Mouse (Mus musculus): Measurements from ENCODE around the gene Numa1.
"Not testable (repeated sequence)": the region's sequence is repeated elsewhere in the genome, so short reads cannot be mapped to it uniquely, and the experiment has no call there.

Numa1 gene

DNA sequence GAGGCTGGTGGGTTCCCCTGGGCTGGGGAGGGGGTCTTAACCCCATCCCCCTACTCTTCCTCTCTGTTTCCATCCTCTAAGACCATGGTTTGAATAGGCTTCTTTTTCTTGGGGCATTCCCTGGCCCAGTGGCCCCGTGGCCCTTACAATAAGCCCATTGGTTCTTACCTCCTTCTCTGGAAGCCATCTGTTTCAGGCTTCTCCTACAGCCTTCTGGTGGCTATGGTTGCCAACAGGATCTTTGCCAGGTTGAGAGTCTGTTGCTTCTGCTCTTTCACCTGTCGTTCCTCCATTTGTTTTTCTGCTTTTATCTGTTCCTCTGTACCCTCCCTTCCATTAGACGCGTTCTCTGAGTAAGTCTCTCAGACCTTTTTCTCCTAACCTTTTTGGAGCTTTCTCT is 3.7 kb downstream of the Numa1 start:
- DNase-seq (ENCODE audit: low read depth) = no peak

- no peak for DNase-seq (ENCODE audit: low read depth)
Measured at GRCm38 (mm10) chr7:101938348-101938747, 4.4 kb downstream of the Numa1 start.

DNA sequence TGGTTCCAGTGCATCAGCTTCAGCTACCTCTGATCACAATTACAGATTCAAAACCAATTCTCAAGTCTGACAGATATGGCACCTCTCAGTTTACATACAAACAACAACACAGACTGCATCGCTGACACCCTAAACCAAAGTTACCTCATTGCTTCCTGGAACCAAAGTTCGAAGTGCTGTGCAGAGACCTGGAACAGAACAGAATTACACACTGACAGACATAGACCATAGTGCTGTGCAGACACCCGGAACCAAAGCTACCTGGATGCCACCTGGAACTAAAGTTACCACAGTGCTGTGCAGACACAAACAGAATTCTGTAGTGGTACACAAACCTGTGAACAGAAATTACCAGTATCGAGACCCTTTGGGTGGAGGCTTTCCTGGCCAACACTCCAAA is 5.8 kb downstream of the Numa1 start:
- DNase-seq (ENCODE audit: low read depth) = no peak

GRCm38 (mm10) chr7:101949008-101949407 is 15.1 kb downstream of the Numa1 start:
- DNase-seq (ENCODE audit: low read depth) = not testable (repeated sequence)

DNA sequence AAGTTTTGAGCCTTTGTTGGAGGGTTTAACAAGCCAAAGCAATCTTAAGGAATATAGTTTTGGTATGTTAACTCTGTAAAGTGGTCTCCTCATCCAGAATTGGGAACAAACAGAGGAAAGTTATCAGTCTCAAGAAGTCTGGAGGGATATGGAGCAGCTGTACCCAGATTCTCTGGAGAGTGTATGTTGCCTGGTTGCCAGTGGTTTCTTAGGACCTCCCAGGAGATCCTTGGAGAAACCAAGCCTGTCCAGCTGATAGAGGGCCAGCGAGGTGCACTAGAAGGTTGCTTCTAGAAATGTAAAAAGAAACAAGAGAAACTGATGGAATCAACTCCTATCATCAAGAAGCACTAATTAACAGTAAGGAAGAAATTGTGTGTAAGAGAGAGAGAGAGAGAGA is 17.7 kb downstream of the Numa1 start:
- no peak for DNase-seq (ENCODE audit: low read depth)

GRCm38 (mm10) chr7:101952098-101952497 is 18.2 kb downstream of the Numa1 start:
- DNase-seq (ENCODE audit: low read depth) = no peak

- DNase-seq (ENCODE audit: low read depth) = no peak
Measured at GRCm38 (mm10) chr7:101954163-101954562, 20.3 kb downstream of the Numa1 start.

- no peak for DNase-seq (ENCODE audit: low read depth)
Measured at GRCm38 (mm10) chr7:101955276-101955675, 21.4 kb downstream of the Numa1 start.

DNA sequence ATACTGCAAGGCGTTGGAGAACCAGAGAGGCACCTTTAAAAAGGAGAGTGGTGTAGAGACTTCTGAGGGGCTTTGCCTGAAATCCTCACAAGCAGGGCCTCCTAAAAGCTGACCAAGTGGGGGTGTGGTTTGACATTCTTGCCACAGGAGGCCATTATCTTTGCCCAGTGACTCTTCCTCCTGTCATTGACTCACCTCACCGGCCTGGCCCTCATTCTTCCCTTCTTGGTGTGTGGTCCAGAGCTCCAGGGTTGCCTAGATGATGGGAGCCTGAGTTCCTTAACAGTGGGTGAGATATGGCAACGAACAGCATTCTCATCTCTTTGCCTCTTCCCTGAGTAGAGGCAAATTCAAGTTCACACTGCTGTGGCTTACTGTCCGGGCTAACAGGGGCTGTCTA is 22.0 kb downstream of the Numa1 start:
- no peak for DNase-seq (ENCODE audit: low read depth)

- DNase-seq (ENCODE audit: low read depth) = no peak
Measured at GRCm38 (mm10) chr7:101956481-101956880, 22.6 kb downstream of the Numa1 start.

DNA sequence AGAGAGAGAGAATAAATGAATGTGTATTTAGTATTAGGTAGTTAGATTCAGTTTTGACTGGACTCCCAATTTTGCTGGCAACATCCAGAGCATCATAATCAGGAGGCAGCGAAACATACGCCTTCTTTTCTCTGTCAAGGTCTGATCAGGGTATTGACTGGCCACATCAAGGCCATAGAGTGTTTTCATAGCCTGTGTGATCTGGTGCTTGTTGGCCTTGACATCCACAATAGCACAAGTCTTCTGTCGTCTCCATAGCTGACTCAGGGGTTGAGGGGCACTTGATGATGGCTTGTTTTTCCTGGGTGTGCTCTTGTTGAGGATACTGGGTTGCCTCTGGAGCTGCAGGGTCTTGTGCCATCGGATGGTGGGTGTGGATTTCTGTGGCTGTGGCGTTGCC is 23.0 kb downstream of the Numa1 start:
- DNase-seq (ENCODE audit: low read depth) = no peak

DNA sequence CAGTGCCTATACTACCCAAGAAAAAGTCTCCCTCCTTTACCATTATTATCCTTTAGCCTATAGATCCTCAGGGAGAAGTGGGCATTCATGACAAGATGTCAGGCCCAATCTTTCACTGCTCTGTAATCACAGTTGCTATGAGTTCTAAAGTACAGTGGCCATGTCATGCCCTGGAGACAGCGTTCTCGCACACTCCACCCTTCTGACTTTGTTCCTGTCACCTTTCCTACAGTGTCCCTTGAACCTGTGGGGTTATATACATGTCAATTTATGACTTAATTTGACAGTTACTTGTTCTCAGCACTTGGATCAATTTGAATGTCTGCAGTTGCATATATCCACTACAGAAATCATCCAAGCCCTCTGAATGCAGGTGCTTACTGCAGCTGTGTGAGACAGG is 28.9 kb downstream of the Numa1 start:
- no peak for DNase-seq (ENCODE audit: low read depth)

DNA sequence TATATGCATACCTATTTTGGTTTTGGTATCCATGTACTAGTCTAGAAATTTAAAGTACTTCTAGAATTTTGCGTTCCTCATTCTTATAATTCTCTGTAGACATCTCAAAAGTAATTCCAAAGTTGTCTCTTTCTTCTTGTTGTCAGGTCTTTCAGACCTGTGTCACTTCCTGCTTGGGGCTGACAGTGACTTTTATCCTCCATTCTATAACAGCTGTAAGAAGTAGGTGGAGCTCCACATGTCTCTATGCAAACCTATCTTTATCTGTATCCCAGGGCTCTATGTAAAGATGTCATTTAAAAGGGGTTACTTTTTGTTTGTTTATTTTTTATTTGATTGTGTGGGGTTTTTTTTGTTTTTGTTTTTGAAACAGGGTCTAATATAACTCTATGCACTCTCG is 29.7 kb downstream of the Numa1 start:
- peak; percentile 41 for DNase-seq (ENCODE audit: low read depth)

DNA sequence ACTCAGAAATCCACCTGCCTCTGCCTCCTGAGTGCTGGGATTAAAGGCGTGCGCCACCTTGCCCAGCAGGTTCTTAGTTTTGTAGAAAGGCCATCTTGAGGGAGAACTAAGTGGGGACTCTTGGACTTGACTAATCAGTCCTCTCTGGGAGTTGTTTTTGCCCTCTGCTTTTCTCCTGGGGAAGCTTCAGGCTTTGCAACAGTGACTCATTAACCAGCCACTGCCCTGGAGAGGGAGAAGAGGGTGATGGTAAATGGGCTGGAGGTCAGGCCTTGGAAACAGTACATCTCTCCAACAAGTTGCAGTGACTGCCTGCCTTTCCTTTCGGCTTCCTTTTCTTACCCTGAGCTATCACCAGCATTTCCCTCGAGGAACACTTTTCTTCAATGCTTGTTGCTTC is 30.6 kb downstream of the Numa1 start:
- no peak for DNase-seq (ENCODE audit: low read depth)

GRCm38 (mm10) chr7:101965606-101966005 is 31.7 kb downstream of the Numa1 start:
- DNase-seq (ENCODE audit: low read depth) = no peak

- DNase-seq (ENCODE audit: low read depth) = no peak
Measured at GRCm38 (mm10) chr7:101967256-101967655, 33.3 kb downstream of the Numa1 start.

DNA sequence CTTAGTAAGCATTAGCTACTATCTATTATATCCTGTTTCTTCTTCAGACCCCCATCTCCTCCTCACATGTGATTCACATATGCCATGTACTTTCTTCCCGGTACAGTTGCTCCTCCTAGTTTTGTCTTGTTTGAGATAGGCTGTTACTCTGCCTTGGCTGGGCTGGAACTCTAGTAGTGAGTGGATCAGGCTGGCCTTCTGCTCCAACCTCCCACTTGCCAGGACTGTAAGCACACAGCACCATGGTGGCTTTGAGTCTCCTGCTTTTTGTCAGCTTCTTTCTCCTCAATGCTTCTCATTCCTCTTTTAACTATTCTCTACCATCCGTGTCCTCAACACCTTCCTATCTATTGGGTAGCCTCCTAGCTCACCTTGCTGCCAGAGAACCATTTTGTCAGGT is 34.8 kb downstream of the Numa1 start:
- DNase-seq (ENCODE audit: low read depth) = no peak

DNA sequence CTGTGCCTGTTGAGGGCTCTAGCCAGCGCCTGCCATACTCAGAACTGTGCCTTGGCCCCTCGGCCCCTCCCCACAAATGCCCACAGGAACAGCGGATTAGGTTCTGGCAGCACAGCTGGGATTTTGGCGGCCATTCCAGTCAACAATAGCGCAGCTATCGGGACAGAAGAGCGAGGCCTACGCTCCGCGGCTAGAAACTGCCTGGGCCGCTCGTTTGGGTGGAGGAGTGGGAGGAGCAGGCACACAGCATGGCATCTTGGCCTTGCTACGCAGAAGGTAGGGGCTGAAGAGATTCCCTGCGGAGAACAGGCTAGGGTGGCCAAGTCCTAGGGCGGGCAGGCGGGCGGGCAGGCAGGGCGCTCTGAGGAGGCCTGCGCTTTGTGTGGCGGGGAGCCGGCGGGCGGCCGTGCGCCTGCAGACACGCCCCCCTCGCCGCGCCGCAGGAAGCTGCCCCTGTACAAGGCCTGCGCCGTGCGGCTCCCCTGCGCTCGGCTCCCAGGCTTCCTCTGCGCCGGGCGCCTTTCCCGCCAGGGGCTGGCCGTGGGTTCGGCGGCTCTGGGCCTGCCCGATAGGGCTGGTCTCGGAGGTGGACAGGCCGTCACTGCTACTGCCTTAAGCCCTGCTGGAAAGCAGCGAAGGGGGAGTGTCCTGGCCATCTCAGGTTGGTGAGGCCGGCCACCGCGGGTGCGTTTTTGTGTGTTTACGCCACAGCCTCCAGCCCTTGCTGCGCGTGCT is 36.0 kb downstream of the Numa1 start:
- peak; percentile 86 for DNase-seq (ENCODE audit: low read depth)

DNA sequence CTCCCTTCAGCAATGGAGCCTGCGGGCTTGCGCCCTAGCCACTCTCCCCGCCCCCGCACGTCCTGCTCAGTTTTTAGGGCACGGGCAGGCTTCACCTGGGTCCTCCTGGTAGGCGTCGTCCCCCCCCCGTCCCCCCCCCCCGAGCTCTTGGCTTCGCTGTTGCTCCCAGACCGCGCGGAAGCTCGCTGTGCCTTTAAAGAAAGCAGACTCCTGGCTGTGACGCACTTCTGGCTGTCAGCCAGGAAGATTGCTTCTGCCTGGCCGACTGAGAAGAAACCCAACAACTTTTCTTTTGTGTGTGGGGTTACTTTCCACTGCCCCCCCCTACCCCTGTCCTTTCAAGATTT is 36.5 kb downstream of the Numa1 start:
- peak; percentile 95 for DNase-seq (ENCODE audit: low read depth)

DNA sequence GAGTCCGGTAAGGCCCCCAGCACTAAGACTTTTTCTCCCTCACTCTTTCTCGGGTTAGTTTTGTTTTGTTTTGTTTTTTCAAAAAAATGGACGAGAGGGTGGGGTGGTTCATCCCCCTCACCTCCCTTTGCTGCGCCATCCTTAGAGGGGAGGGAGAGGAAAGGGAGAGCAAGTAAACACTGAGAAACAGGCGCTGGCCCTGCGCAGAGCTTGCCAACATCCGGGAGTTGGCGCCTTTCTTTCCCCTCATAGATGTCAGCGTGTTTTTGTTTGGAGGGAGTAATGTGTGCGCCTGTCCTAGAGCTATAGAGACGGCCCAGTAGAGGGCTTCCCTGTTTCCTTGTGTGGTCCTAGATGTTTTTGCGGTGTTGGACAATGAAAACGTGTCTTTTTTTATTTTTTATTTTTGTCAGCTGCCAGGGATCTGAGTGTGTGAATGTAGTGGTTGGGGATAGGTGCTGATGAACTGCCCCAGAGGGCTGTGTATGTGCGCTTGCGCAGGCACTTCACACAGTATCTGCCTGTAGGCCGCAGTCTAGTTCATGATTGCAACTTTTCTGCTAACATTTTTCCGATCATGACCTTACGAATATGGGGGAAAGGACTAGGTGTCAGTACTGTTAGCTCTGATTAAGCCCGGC is 37.0 kb downstream of the Numa1 start:
- DNase-seq (ENCODE audit: low read depth) = peak; percentile 87

- DNase-seq (ENCODE audit: low read depth) = peak; percentile 30
Measured at GRCm38 (mm10) chr7:101971721-101972120, 37.8 kb downstream of the Numa1 start.

DNA sequence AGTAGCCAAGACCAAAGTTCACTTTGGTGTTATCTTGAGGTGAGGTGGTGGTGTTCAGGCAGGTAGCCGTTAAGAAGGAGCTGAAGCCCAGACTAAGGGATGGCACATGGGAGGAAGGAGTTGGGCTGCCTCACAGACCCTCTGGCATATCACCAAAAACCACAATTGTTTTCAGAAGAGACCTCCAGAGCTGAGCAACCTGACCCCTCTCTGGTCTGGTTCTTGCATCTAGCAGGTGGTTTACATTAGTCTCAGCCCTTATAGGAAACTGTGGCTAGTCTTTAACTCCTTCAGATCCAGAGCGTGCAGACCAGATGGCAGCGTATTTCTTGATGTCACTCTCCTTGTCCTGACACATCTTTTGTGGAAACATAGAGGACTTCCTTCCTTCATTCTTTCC is 39.8 kb downstream of the Numa1 start:
- DNase-seq (ENCODE audit: low read depth) = no peak

DNA sequence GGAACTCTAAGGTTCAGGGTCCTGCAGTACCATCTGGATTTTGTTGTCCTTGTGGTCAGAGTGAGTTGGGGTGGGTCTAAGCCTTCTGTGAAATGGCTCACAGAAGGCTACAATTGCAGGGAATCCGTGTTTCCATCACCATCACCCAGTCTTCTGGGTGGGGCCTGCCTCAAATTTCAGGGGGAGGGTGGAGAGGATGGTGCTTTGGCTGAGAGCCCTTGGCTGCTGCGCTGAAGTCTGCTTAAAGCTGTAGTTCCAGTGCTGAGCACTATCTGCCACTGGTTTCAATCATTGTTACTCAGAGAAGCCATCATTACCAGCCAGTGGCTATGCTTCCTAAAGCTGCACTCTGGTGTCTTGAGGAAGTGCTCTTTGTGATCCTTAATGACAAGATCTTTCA is 40.6 kb downstream of the Numa1 start:
- DNase-seq (ENCODE audit: low read depth) = no peak

GRCm38 (mm10) chr7:101982735-101983134 is 48.8 kb downstream of the Numa1 start:
- DNase-seq (ENCODE audit: low read depth) = no peak

Data from naive thymus-derived CD4-positive, alpha-beta T cell, adult 2 months (primary cell).